ENCODE assay signal across 8 mouse cellular contexts in the genomic region with DNA sequence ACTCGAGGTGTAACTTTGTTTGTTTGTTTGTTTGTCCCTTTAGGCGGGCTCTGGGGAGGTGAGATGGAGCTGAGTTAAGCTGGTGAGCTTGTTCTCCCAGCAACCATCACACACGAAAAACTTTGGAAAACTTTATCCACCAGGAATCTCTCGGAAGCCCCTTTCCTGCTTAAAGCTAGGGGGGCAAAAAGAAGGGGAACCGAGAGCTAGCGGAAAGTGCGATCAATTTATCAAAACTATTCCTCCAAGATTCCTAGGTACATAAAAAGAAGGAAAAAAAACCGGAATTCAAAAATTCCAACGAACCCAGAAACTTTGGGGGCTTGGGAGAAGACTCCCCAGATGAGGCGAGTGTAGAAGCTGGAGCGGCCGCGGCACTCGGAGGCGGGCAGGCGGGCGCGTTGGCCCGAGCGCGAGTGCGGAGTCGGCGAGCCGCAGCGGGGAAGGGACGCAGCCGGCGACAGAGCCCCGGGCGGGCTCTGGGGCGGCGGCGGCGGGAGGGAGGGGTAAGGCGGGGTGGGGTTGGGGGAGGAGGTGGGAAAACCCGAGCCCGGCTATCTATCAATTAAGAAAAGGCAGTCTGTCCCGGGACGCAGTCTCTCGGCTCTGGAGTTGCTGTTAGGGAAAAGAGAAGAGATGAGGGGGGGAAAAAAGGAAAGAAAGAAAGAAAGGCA. TPM values are rescaled to one million over a fixed set of nuclear protein-coding genes. Genes with fewer than 3 reads are reported as not detected.
DNase-seq lines count a peak whose midpoint lies in the region; ATAC-seq and TF ChIP-seq lines count a peak whose summit lies in the region.

No protein-coding gene starts in this region.

- WGBS in heart, postnatal 0 days = 1% methylated on average over 38 of the region's 41 CpGs
- under 1% methylated on average over 41 of the region's 41 CpGs for WGBS in limb, embryonic 15.5 days
- under 1% methylated on average over 38 of the region's 41 CpGs for WGBS in neural tube, embryonic 14.5 days
- 2% methylated on average over 41 of the region's 41 CpGs for WGBS in thymus, adult 2 months

- H3K4me1 ChIP-seq in heart, postnatal 0 days (ENCODE audit: control insufficient read depth, insufficient read depth) = peaks cover 28% of the 10 kb centered on the region
- peaks cover 65% of the 10 kb centered on the region for H3K4me1 ChIP-seq in limb, embryonic 15.5 days
- peaks cover 40% of the 10 kb centered on the region for H3K4me1 ChIP-seq in neural tube, embryonic 14.5 days (ENCODE audit: control insufficient read depth, insufficient read depth, low read length)
- H3K4me1 ChIP-seq in thymus, adult 2 months (replicated peaks; ENCODE audit: control insufficient read depth, insufficient read depth, low read length) = peaks cover 11% of the 10 kb centered on the region

- TF ChIP-seq POLR2A in brain, embryonic 14.5 days (IDR thresholded peaks at IDR 0.05; ENCODE audit: borderline replicate concordance, extremely low read depth, insufficient read depth, insufficient read length, poor library complexity, severe bottlenecking) = no peak
- no peak for TF ChIP-seq POLR2A in thymus, adult 2 months (IDR thresholded peaks at IDR 0.05; ENCODE audit: control insufficient read depth, extremely low read depth, insufficient read depth, low read length, poor library complexity)

- H3K27me3 ChIP-seq in heart, postnatal 0 days (ENCODE audit: control insufficient read depth, insufficient read depth, low read length) = peaks cover 68% of the 10 kb centered on the region
- peaks cover 45% of the 10 kb centered on the region for H3K27me3 ChIP-seq in limb, embryonic 15.5 days
- peaks cover 57% of the 10 kb centered on the region for H3K27me3 ChIP-seq in neural tube, embryonic 14.5 days (ENCODE audit: control insufficient read depth, insufficient read depth, low read length)
- H3K27me3 ChIP-seq in thymus, adult 2 months (ENCODE audit: control insufficient read depth, insufficient read depth, low read length) = peaks cover 38% of the 10 kb centered on the region

- no peak for TF ChIP-seq EP300 in heart, postnatal 0 days (IDR thresholded peaks at IDR 0.05; ENCODE audit: low read depth)

- peak; percentile 3 to 11 for DNase-seq in layer of hippocampus, postnatal 10 days (ENCODE audit: low spot score in 2 of 2)
- DNase-seq in layer of hippocampus, adult 18-20 months (ENCODE audit: low spot score in 2 of 2) = no peak
- DNase-seq in brain, embryonic 14.5 days (ENCODE audit: low read depth) = peak; percentile 35
- DNase-seq in heart, postnatal 0 days (ENCODE audit: low spot score) = no peak
- DNase-seq in left cerebral cortex, adult 9 months (ENCODE audit: low spot score in 2 of 2) = no peak
- no peak for DNase-seq in thymus, adult 2 months

- H3K9ac ChIP-seq in heart, postnatal 0 days (replicated peaks; ENCODE audit: low read depth, low read length) = no peak overlapping the region
- H3K9ac ChIP-seq in limb, embryonic 15.5 days = peak overlapping the region; percentile 69
- no peak overlapping the region for H3K9ac ChIP-seq in neural tube, embryonic 14.5 days (replicated peaks; ENCODE audit: low read depth, low read length)

- H3K27ac ChIP-seq in heart, postnatal 0 days (ENCODE audit: low read depth) = no peak overlapping the region
- peak overlapping the region; percentile 90 for H3K27ac ChIP-seq in limb, embryonic 15.5 days
- H3K27ac ChIP-seq in neural tube, embryonic 14.5 days (ENCODE audit: low read depth, low read length) = no peak overlapping the region
- H3K27ac ChIP-seq in thymus, adult 2 months (ENCODE audit: control insufficient read depth, insufficient read depth, low read length) = no peak overlapping the region

- peak overlapping the region; percentile 91 for H3K4me2 ChIP-seq in heart, postnatal 0 days (ENCODE audit: low read depth, low read length)
- peak overlapping the region; percentile 96 for H3K4me2 ChIP-seq in limb, embryonic 15.5 days
- H3K4me2 ChIP-seq in neural tube, embryonic 14.5 days (ENCODE audit: low read depth, low read length) = peak overlapping the region; percentile 81

- H3K9me3 ChIP-seq in heart, postnatal 0 days (replicated peaks; ENCODE audit: control insufficient read depth, low read length) = no peaks in the 10 kb centered on the region
- no peaks in the 10 kb centered on the region for H3K9me3 ChIP-seq in limb, embryonic 15.5 days
- H3K9me3 ChIP-seq in neural tube, embryonic 14.5 days (ENCODE audit: control insufficient read depth, low read length) = no peaks in the 10 kb centered on the region

- ATAC-seq in heart, postnatal 0 days (ENCODE audit: insufficient read depth, low read depth) = no peak
- ATAC-seq in limb, embryonic 15.5 days (ENCODE audit: insufficient number of reproducible peaks, low FRiP score, low TSS enrichment, low read depth) = no peak
- ATAC-seq in neural tube, embryonic 14.5 days (ENCODE audit: low read depth) = no peak

- no peaks in the 10 kb centered on the region for H3K36me3 ChIP-seq in heart, postnatal 0 days (replicated peaks; ENCODE audit: control insufficient read depth, insufficient read depth, low read length)
- no peaks in the 10 kb centered on the region for H3K36me3 ChIP-seq in limb, embryonic 15.5 days
- no peaks in the 10 kb centered on the region for H3K36me3 ChIP-seq in neural tube, embryonic 14.5 days (ENCODE audit: control insufficient read depth, insufficient read depth, low read length)
- no peaks in the 10 kb centered on the region for H3K36me3 ChIP-seq in thymus, adult 2 months (ENCODE audit: control insufficient read depth, insufficient read depth, low read length)

- no peak for TF ChIP-seq CTCF in brain, embryonic 14.5 days (IDR thresholded peaks at IDR 0.05; ENCODE audit: borderline replicate concordance, extremely low read depth, insufficient read depth, insufficient read length)
- TF ChIP-seq CTCF in heart, postnatal 0 days (IDR thresholded peaks at IDR 0.05; ENCODE audit: low read depth) = no peak
- TF ChIP-seq CTCF in thymus, adult 2 months (IDR thresholded peaks at IDR 0.05; ENCODE audit: borderline replicate concordance, control insufficient read depth, extremely low read depth, insufficient read depth, low read length, poor library complexity) = no peak

- peak overlapping the region; percentile 58 for H3K4me3 ChIP-seq in heart, postnatal 0 days (ENCODE audit: low read depth, low read length)
- H3K4me3 ChIP-seq in limb, embryonic 15.5 days = peak overlapping the region; percentile 58
- peak overlapping the region; percentile 37 for H3K4me3 ChIP-seq in neural tube, embryonic 14.5 days (ENCODE audit: low read depth, low read length)
- no peak overlapping the region for H3K4me3 ChIP-seq in thymus, adult 2 months (ENCODE audit: control insufficient read depth, insufficient read depth, low read length)

RNA-seq across cellular contexts. Expression of gene Cyp26b1, which starts 5.3 kb away (rescaled TPM):
- 10 to 100 TPM; 30.9 to 31.0 TPM for total RNA-seq in layer of hippocampus, postnatal 10 days (2021)
- 1 to 10 TPM; 7.2 to 7.8 TPM for total RNA-seq in layer of hippocampus, adult 18-20 months (2021)
- polyA plus RNA-seq in brain, embryonic 14.5 days (2012; rRNA removed) = 10.0 and 56.1 TPM in 2 replicates
- 2.9 TPM in 1 of 2 replicates, not detected in the other for total RNA-seq in heart, postnatal 0 days (2014; rRNA removed; ENCODE audit: low replicate concordance)
- 0.40 and 0.46 TPM in 2 replicates for polyA plus RNA-seq in heart, postnatal 0 days (2015; fragmentation: Nextera tagmentation; extraction: Ambion mirVana)
- 16.0 and 17.2 TPM in 2 replicates for polyA plus RNA-seq in limb, embryonic 15.5 days (2015; fragmentation: Nextera tagmentation; extraction: Ambion mirVana)
- 8.2 and 11.8 TPM in 2 replicates for polyA plus RNA-seq in neural tube, embryonic 14.5 days (2014; fragmentation: Nextera tagmentation; extraction: Ambion mirVana)
- 6.6 and 6.7 TPM in 2 replicates for polyA plus RNA-seq in thymus, adult 2 months (2012; rRNA removed)

Comparison
In these comparisons a context has a peak if more than half of its experiments do, and no peak if none do; other contexts are left out.
1. DNase-seq: peak in layer of hippocampus, postnatal 10 days (2 of 2) and brain, embryonic 14.5 days (single experiment); none in layer of hippocampus, adult 18-20 months (0 of 2), heart, postnatal 0 days (single experiment), left cerebral cortex, adult 9 months (0 of 2) and thymus, adult 2 months (single experiment).
2. Peak in every context shown above with its lines, with median percentiles within 50 percentile points of each other: H3K4me2 ChIP-seq.